Mouse (Mus musculus) kidney, embryonic 14.5 days (tissue): Measurements from ENCODE around the gene Olfr1152. TPM values are rescaled to one million over a fixed set of nuclear protein-coding genes. Genes with fewer than 3 reads are reported as not detected.

Experiments
- ATAC-seq: fragments of 200-750 bp; cut with Nextera tagmentation; 2 replicates; pipeline ENCODE4 v1.8.0; 2017; ENCODE audit warnings: moderate number of reproducible peaks, mild to moderate bottlenecking, moderate TSS enrichment, moderate library complexity; ENCODE audit not compliant: low FRiP score, low TSS enrichment
- H3K27ac ChIP-seq: fragments of 300-500 bp; sonication (generic); 2 replicates; pipeline ENCODE4 v1.5.1; 2014; ENCODE audit warnings: low read depth, mild to moderate bottlenecking, low read length, moderate library complexity, mixed read lengths
- H3K27me3 ChIP-seq: fragments of 300-500 bp; sonication (generic); 2 replicates; pipeline ENCODE4 v1.6.1; 2014; ENCODE audit warnings: mild to moderate bottlenecking, low read length; ENCODE audit not compliant: control insufficient read depth, insufficient read depth
- H3K36me3 ChIP-seq: fragments of 300-500 bp; sonication (generic); 2 replicates; pipeline ENCODE4 v1.6.1; 2014; ENCODE audit warnings: low read length, mixed read lengths; ENCODE audit not compliant: control insufficient read depth, insufficient read depth
- H3K4me1 ChIP-seq: fragments of 300-500 bp; sonication (generic); 2 replicates; pipeline ENCODE4 v1.6.1; 2014; ENCODE audit warnings: low read length, mixed read lengths; ENCODE audit not compliant: control insufficient read depth, insufficient read depth
- H3K4me2 ChIP-seq: fragments of 300-500 bp; sonication (generic); replicated peaks from 2 replicates; pipeline ENCODE4 v1.6.1; 2014; ENCODE audit warnings: low read depth, mild to moderate bottlenecking, low read length
- H3K4me3 ChIP-seq: fragments of 300-500 bp; sonication (generic); 2 replicates; pipeline ENCODE4 v1.5.1; 2014; ENCODE audit warnings: mild to moderate bottlenecking, low read length
- H3K9ac ChIP-seq: fragments of 300-500 bp; sonication (generic); 2 replicates; pipeline ENCODE4 v1.6.1; 2014; ENCODE audit warnings: low read depth, mild to moderate bottlenecking, low read length, moderate library complexity
- H3K9me3 ChIP-seq: fragments of 300-500 bp; sonication (generic); 2 replicates; pipeline ENCODE4 v1.6.1; 2016; ENCODE audit warnings: low read length; ENCODE audit not compliant: control insufficient read depth
- WGBS: fragments of 180-500 bp; shearing (Covaris S2); extraction: QIAGEN DNeasy Blood & Tissue Kit; methylation state at CpG from one replicate; pipeline ENCODE4 v1.1.7; 2014; 5-methylcytosine and 5-hydroxymethylcytosine counted together
- polyA plus RNA-seq: library from polyadenylated mRNA; unstranded; fragments of >200 nt; fragmentation: Nextera tagmentation; extraction: Ambion mirVana; gene quantifications from 2 replicates; pipeline ENCODE4 v1.2.1, GENCODE M21; 2014

Gene Olfr1152
- polyA plus RNA-seq: not detected in 2 replicates

DNA sequence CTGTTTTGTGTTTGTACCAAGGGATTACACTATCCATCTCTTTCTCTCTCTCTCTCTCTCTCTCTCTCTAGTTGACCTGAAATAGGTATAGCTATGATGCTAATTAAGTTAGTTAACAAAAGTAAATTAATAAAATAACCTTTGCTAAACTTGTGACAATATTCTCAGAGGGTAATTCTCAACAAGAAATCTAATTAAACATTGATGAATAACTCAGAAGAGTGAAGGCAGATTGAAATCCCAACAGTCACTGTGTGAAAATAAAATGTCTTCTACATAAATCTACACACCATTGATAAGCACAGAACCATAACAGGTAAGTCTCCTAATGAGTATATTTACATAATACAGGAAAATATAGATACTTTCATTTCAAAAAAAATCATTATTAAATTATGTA, at the start of gene Olfr1152:
Gene Olfr1152, plus strand, starts transcription at position 301 of the 400 bp plus-strand sequence.
- no peaks in the 10 kb centered on the region for H3K27me3 ChIP-seq
- H3K4me3 ChIP-seq: no peak within 1 kb of the TSS
- no peaks in the 10 kb centered on the region for H3K36me3 ChIP-seq
- H3K4me2 ChIP-seq: no peak within 1 kb of the TSS
- H3K9me3 ChIP-seq: no peaks in the 10 kb centered on the region
- no peaks in the 10 kb centered on the region for H3K4me1 ChIP-seq
- no peak within 1 kb of the TSS for H3K27ac ChIP-seq
- no peak for ATAC-seq
- no peak within 1 kb of the TSS for H3K9ac ChIP-seq

- Histone ChIP-seq H3K27me3 (no peaks in the 10 kb centered on the region), H3K9me3 (no peaks in the 10 kb centered on the region), H3K9ac (no peak within 1 kb of the TSS), H3K4me2 (no peak within 1 kb of the TSS), H3K4me3 (no peak within 1 kb of the TSS), H3K4me1 (no peaks in the 10 kb centered on the region), H3K36me3 (no peaks in the 10 kb centered on the region), H3K27ac (no peak within 1 kb of the TSS)
- no peak for ATAC-seq
- WGBS: 89% methylated on average over 1 of the region's 1 CpGs
Observed at GRCm38 (mm10) chr2:87830233-87830632, 36.1 kb upstream of the Olfr1152 start, which contains the start of gene Olfr1148. TSS of gene Olfr1148 (plus strand) at chr2:87830533.

- Histone ChIP-seq H3K9ac (no peak within 1 kb of the TSS), H3K4me3 (no peak within 1 kb of the TSS), H3K27me3 (no peaks in the 10 kb centered on the region), H3K9me3 (no peaks in the 10 kb centered on the region), H3K4me2 (no peak within 1 kb of the TSS), H3K27ac (no peak within 1 kb of the TSS), H3K36me3 (no peaks in the 10 kb centered on the region), H3K4me1 (no peaks in the 10 kb centered on the region)
- no peak for ATAC-seq
- WGBS: 81% methylated on average over 1 of the region's 1 CpGs
Observed at GRCm38 (mm10) chr2:87843693-87844092, 22.6 kb upstream of the Olfr1152 start, which contains the start of gene Olfr1150-ps1. TSS of gene Olfr1150-ps1 (plus strand) at chr2:87843993.

DNA sequence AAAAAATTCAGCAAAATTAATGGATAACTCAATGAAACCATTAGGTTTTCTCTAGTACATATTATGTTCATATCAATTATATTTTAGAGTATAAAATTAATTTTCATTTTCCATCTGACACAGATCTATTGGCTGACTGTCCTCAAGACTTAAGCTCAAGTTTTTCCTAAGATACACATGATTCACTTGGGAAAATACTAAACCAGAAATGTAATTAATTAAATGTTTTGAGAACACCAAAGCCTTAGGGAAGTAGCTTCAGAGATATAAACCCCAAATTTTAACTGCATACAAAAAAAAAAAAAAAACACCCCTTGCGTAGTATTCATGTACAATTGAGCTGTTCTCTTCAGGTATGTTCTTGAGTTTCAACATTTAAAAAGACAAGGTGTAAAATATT, 10.7 kb upstream of the Olfr1152 start, which contains the start of gene Olfr1151:
Gene Olfr1151, plus strand, starts transcription at position 301 of the 400 bp plus-strand sequence.
- Histone ChIP-seq H3K27me3 (no peaks in the 10 kb centered on the region), H3K36me3 (no peaks in the 10 kb centered on the region), H3K4me2 (no peak within 1 kb of the TSS), H3K4me1 (no peaks in the 10 kb centered on the region), H3K27ac (no peak within 1 kb of the TSS), H3K4me3 (no peak within 1 kb of the TSS), H3K9me3 (no peaks in the 10 kb centered on the region), H3K9ac (no peak within 1 kb of the TSS)
- ATAC-seq: no peak
- 96% methylated on average over 1 of the region's 1 CpGs for WGBS

GRCm38 (mm10) chr2:87894662-87895061, 28.4 kb downstream of the Olfr1152 start, which contains the start of gene Olfr1153:
TSS of gene Olfr1153 (plus strand) at chr2:87894962.
- no peak within 1 kb of the TSS for H3K4me2 ChIP-seq
- H3K9ac ChIP-seq: no peak within 1 kb of the TSS
- no peak within 1 kb of the TSS for H3K4me3 ChIP-seq
- H3K36me3 ChIP-seq: no peaks in the 10 kb centered on the region
- no peaks in the 10 kb centered on the region for H3K27me3 ChIP-seq
- no peak within 1 kb of the TSS for H3K27ac ChIP-seq
- H3K9me3 ChIP-seq: no peaks in the 10 kb centered on the region
- H3K4me1 ChIP-seq: no peaks in the 10 kb centered on the region
- WGBS: 77% methylated on average over 1 of the region's 1 CpGs
- ATAC-seq: no peak

DNA sequence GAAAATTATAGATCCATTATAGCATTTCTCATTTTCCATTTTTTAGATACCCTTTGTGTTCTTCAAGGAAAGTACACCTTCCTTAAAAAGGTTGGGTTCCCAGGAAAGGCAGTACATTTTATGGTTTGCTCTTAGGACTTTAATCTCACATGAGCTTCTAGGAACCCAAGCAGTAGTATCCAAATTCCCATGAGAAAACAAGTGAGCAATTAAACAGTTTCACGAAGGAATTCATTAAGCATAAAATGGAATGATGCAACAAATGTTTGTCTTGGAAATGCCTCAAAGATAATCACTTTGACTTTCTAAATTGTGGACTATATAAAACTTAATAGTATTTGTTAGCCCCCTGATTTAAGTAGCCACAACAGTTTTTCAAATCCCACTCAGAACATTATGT, 38.8 kb downstream of the Olfr1152 start, which contains the start of gene Olfr1154:
Gene Olfr1154, minus strand, starts transcription at position 101 of the 400 bp plus-strand sequence.
- Histone ChIP-seq H3K36me3 (no peaks in the 10 kb centered on the region), H3K4me1 (no peaks in the 10 kb centered on the region), H3K4me3 (no peak within 1 kb of the TSS), H3K9ac (no peak within 1 kb of the TSS), H3K4me2 (no peak within 1 kb of the TSS), H3K27ac (no peak within 1 kb of the TSS), H3K9me3 (no peaks in the 10 kb centered on the region), H3K27me3 (no peaks in the 10 kb centered on the region)
- no peak for ATAC-seq
- WGBS: 81% methylated on average over 1 of the region's 1 CpGs

Other genes starting within 250 kb of the Olfr1152 start
- not detected in 2 replicates for gene Olfr1131, start 239.4 kb upstream of the Olfr1152 start, polyA plus RNA-seq
- not detected in 2 replicates for gene Olfr1132, start 229.0 kb upstream of the Olfr1152 start, polyA plus RNA-seq
- not detected in 2 replicates for gene Olfr1133, start 219.1 kb upstream of the Olfr1152 start, polyA plus RNA-seq
- gene Olfr1134, start 208.0 kb upstream of the Olfr1152 start, polyA plus RNA-seq: not detected in 2 replicates
- gene Olfr1135, start 192.8 kb upstream of the Olfr1152 start, polyA plus RNA-seq: not detected in 2 replicates
- gene Olfr1136, start 172.5 kb upstream of the Olfr1152 start, polyA plus RNA-seq: not detected in 2 replicates
- gene Olfr1137, start 153.3 kb upstream of the Olfr1152 start, polyA plus RNA-seq: not detected in 2 replicates
- gene Olfr1138, start 126.5 kb upstream of the Olfr1152 start, polyA plus RNA-seq: not detected in 2 replicates
- not detected in 2 replicates for gene Olfr1140, start 122.7 kb upstream of the Olfr1152 start, polyA plus RNA-seq
- gene Olfr1141, start 112.5 kb upstream of the Olfr1152 start, polyA plus RNA-seq: not detected in 2 replicates
- not detected in 2 replicates for gene Olfr152, start 87.0 kb upstream of the Olfr1152 start, polyA plus RNA-seq
- not detected in 2 replicates for gene Olfr1143, start 65.9 kb upstream of the Olfr1152 start, polyA plus RNA-seq
- not detected in 2 replicates for gene Olfr1145, start 56.7 kb upstream of the Olfr1152 start, polyA plus RNA-seq
- not detected in 2 replicates for gene Olfr1148, start 36.0 kb upstream of the Olfr1152 start, polyA plus RNA-seq
- not detected in 2 replicates for gene Olfr1150-ps1, start 22.5 kb upstream of the Olfr1152 start, polyA plus RNA-seq
- not detected in 2 replicates for gene Olfr1151, start 10.6 kb upstream of the Olfr1152 start, polyA plus RNA-seq
- not detected in 2 replicates for gene Olfr1153, start 28.5 kb downstream of the Olfr1152 start, polyA plus RNA-seq
- not detected in 2 replicates for gene Olfr1154, start 38.7 kb downstream of the Olfr1152 start, polyA plus RNA-seq
- not detected in 2 replicates for gene Olfr1155, start 78.6 kb downstream of the Olfr1152 start, polyA plus RNA-seq
- not detected in 2 replicates for gene Olfr1156, start 86.6 kb downstream of the Olfr1152 start, polyA plus RNA-seq
- gene Olfr1157, start 101.8 kb downstream of the Olfr1152 start, polyA plus RNA-seq: not detected in 2 replicates
- gene Olfr74, start 108.2 kb downstream of the Olfr1152 start, polyA plus RNA-seq: not detected in 2 replicates
- not detected in 2 replicates for gene Olfr1158, start 123.6 kb downstream of the Olfr1152 start, polyA plus RNA-seq
- gene Olfr1160, start 141.8 kb downstream of the Olfr1152 start, polyA plus RNA-seq: not detected in 2 replicates
- not detected in 2 replicates for gene Olfr1161, start 156.3 kb downstream of the Olfr1152 start, polyA plus RNA-seq
- not detected in 2 replicates for gene Olfr73, start 171.2 kb downstream of the Olfr1152 start, polyA plus RNA-seq
- not detected in 2 replicates for gene Olfr1162, start 184.6 kb downstream of the Olfr1152 start, polyA plus RNA-seq
- not detected in 2 replicates for gene Olfr1163, start 205.3 kb downstream of the Olfr1152 start, polyA plus RNA-seq
- gene Olfr1164, start 227.5 kb downstream of the Olfr1152 start, polyA plus RNA-seq: not detected in 2 replicates